Mouse (Mus musculus) heart, postnatal 36 days (tissue): ENCODE results near the gene Thra. TPM values are rescaled to one million over a fixed set of nuclear protein-coding genes. Genes with fewer than 3 reads are reported as not detected.

Experiments
- DNase-seq, 2 experiments: peaks; one replicate each; pipeline ENCODE4 v3.0.0; 2021 to 2022
- intact Hi-C: fragments of 180-260 bp; cut with DNase I; formaldehyde crosslinking; loops from one replicate; pipeline ENCODE4 v1.15.1; 2025
- total RNA-seq, 2 experiments: library from RNA; stranded (reverse); gene quantifications; 2 replicates each; pipeline ENCODE4 v1.2.3; 2021

Thra gene
- total RNA-seq, 2 experiments from 2014 or later, result 100 to 111 TPM

GRCm38 (mm10) chr11:98742397-98743291, 2.2 kb downstream of the Thra start:
- DNase-seq, result peak in 1 of 2 experiments; percentile 68
- intact Hi-C loops, result loop anchor here (1.0 kb wide), 1 partner anchor 12 kb away; no protein-coding TSS in a partner anchor

GRCm38 (mm10) chr11:98743655-98744345, 3.4 kb downstream of the Thra start:
- intact Hi-C loops, result loop anchor here (1.0 kb wide), 1 partner anchor 27 kb away; no protein-coding TSS in a partner anchor
- peak; percentile 55 to 66 for DNase-seq

- DNase-seq, result peak in 1 of 2 experiments; percentile 34
- intact Hi-C loops, result loop anchor here (1.0 kb wide), 1 partner anchor 26 kb away; no protein-coding TSS in a partner anchor
Measured at GRCm38 (mm10) chr11:98744456-98745019, 4.1 kb downstream of the Thra start.

DNA sequence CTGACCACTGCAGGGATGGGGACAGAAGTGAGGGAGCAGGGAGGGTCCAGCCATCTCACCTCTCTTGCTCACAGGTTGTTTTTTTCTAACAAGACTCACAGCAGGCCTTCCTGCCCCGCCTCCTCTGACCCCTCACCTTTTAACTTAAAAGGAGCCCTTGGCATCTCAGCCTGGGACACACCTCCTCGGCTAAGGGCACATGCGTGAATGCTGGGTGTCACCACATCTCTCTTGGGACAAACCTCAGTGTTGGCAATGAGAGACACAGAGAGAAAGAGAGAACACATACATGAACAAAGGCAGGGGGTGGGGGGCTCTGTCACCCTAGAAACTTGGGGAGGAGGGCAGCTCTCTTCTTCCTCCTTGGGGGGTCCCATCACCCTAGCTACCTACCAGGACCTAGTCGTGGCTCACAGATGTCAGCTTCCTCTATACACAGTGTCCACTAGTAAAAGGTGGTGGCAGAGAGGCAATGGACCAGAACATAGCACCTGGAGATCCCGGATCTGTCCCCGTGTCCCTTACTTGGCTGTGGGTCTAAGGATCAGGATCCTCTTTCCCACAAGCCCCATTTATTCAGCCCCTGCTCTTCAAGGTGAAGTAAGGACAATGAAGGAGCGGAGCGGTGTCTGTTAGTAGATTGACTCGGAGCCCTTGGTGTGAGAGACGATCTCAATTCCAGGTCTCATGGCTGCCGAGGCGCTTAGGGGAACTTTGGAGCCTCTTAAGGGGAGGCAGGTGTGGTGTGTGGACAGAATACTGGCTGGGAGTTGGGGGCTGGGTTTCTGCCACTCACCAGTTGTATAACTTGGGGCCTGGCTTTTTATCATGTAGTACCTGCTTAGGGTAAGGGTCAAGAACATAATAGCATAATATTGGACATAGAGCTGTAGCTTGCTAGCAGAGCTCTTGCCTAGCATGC, 5.8 kb downstream of the Thra start:
- no peak for DNase-seq
- intact Hi-C loops, result no loop called here

DNA sequence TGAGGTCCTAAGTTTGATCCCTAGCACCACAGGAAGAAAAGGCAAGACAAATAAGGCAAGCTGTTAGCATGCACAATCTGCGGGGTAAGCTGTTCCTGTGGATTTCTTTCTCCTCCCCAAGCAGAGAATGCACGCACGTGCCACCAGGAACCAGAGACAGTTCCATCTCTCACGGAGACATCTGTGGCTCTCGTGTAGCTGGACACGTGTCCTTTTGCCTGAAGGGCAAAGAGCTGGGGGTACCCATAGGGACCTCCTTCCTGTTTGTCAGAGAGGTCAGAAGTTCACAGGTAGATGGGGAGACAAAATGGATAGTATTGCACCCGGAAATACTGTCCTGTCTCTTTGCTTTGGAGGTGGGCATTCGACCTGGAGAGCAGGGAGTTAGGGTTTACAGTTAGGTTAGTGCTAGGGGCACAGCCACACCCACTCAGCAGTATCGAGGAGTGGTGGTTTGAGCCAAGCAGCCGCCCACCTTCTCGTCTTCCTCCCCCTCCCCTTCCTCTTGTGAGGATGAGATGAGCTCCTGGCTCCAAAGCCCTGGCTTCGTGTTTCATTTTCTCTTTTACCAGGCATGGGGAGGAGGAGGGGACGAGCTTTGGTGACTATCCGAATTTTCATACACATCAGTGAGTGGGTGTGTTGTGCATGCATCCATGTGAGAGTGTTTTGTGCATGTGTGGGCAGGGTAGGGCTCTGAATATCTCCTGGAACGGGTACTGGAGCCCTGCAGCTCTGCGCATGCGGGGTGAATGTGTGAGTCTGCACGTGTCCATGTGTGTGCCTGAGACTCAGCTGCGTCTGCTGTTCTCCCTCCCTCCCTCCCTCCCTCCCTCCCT, 6.6 kb downstream of the Thra start:
- DNase-seq, result peak; percentile 75 to 82
- intact Hi-C loops, result no loop called here

- peak; percentile 25 to 60 for DNase-seq
- intact Hi-C loops, result loop anchor here (2.0 kb wide), 1 partner anchor 17 kb away; no protein-coding TSS in a partner anchor
Measured at GRCm38 (mm10) chr11:98747804-98748505, 7.5 kb downstream of the Thra start.

DNA sequence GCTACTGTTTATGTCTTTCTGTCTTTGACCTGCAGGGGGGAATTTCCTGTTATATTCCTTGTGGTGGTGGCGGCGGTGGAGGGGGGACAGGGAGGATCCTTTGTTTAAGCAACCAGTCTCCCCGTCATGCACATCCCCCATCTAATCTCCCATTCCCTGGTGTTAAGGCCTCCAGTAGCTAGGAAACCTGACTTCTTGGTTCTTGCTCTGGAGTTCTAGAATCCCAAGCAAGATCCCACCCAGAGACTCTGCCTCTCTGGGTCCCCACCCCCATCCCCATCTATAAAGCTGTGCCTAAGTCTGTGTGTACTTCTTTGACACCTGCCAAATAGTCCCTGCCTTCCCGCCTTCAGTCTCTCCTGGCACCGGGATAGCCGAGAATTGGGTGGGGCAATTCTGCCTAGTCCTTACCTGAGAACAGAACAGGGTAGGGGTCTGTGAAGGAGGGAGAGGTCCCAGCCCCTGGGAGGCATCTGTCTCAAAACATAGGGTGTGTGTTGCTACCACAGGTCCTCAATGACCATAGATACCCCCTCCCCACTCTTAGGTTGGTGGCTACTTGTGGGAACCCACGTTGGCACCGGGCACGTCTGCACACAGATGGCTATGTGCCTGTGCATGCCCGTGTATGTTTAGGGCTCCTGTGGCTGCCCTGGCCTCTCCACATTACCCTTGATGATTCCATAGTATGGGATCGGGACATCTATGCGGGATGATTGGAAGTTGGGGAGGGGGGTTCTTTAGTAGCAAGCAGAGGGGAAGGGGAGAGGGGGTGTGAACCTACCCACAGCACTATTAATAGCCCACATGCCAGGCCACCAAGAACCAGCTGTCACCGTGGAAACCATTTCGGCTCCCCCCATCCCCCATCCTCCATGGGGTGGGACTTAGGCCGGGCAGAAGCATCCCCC, 8.3 kb downstream of the Thra start:
- peak; percentile 25 to 42 for DNase-seq

DNA sequence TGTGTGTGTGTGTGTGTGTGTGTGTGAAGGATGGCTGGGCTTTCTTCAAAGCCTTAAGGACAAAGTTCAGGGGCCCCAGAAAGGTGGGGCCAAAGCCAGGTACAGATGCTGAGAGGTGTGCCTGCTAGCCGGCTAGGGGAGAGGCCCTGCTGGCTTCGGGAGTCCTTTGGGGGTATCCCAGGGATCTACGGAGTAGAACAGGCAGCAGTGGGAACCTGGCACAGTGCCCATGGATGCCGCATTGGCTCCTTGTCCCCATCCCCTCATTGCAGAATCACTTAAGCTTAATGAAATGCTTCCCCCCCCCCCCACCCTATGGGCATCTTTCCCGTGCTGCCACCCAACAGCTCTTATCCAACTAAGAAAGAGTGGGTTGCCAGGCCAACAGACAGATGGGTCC, 9.3 kb downstream of the Thra start:
- DNase-seq, result no peak
- intact Hi-C loops, result loop anchor here (2.0 kb wide), 1 partner anchor 15 kb away; no protein-coding TSS in a partner anchor

More for the DNA sequence above, 8.3 kb downstream of the Thra start:
- intact Hi-C loops, result loop anchor here (2.0 kb wide), 1 partner anchor 16 kb away; no protein-coding TSS in a partner anchor

DNA sequence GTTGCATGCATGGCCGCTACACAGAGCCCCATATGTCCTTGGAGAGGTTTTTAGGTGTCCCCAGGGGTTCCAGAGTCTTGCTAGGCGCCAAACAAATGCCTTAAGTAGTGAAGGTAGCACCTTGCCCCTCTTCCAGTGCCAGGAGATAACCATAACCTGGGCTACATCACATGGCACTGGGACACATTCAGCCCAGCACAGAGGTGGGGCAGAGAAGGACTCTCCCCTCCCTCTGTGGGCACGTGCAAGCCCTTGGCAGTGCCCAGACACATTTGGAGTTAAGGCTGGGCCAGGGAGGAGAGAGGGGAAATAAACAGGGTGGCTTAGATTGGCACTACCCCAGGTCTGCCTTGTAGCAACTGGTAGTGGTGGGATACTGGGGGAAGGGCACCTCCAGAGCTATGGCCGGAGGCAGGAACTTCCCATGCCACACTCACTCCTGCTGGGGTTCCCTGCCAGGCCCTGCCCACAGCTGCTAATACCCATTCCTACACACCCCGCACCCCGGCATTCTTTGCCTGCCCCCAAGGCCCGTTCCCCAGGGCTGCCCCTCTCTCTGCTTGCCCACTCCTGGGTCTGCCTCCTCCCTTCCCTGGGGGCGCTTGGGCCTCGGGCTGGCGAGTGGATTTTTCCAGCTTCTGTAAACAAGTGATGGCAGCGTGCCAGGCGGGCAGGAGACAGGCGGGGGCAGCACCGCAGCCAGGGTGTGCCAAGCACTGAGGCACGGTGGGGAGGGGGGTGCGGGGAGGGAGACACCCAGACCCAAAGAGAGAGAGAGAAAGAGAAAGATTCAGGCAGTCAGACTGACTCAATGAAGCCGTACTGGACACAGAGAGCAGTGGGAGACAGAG, 10.1 kb downstream of the Thra start:
- DNase-seq, result peak; percentile 62 to 66
- intact Hi-C loops, result no loop called here

DNA sequence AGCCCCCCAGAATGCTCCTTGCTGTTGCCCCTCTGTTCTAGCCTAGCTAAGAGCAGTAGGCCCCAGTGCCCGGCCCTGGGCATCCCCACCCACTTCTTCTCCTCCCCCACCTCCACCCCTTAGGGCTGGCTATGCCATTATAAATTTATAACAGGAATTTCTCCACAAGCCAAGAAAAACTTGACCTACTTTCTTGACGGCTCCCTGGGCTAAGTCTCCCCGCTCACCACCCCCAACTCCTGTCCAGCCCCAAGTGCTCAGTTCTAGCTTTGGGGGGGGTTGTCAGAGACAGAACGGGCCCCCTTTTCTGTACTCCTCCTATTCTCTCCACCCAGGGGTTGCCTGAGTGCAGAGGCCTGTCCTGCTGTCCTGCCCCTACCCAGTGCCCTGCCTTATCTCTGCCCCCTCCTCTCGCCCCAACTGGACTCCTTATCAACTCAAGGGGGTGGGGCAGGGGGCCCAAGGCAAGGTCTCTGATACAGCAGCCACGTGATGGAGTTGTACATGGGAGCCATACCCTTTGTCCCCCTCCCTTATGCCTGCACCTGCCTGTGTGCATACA, 10.9 kb downstream of the Thra start:
- intact Hi-C loops, result no loop called here

DNA sequence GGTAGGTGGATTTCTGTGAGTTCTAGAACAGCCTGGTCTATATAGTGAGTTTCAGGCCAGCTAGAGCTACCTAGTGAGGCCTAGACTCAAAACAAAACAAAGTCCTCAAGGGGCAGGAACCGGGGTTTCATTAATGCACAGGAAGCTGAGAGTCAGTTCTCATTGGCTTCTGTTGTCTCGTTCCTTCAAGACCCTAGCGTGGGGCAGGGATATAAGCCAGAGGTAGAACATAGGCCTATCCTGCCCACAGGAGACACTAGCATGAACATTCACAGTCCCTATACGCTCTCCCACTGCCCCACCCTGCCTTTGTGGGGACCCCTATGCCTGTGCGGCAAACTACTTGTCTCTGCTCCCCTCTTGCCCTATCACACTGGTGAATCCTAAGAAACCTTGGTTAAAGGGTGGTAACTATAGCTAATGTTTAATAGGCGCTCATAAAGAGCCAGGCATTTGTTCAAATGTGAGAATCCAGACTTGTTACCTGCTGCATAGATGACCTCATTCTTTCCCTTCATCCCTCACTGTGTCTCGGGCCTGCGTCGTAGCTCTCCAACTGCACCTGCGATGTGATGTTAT, 12.2 kb downstream of the Thra start:
- intact Hi-C loops, result no loop called here
- DNase-seq, result no peak

More for the DNA sequence above, 10.9 kb downstream of the Thra start:
- peak in 1 of 2 experiments; percentile 42 for DNase-seq

DNA sequence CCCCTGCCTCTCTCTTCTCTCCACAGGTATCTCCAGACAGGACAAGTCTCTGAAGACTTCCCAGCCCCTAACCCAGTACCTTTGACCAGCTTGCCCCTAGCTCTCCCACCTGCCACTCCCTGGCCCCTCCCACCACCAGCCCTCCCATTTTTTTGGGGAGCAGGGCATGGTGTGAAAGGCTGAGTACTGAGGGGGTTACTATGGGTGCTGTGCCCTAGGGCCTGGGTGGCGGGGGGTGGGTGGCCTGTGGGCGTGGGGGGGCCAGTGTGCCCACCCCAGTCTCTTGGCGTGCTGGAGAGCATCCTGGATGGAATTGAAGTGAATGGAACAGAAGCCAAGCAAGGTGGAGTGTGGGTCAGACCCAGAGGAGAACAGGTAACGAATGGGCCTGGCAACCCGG, 12.8 kb downstream of the Thra start:
- intact Hi-C loops, result no loop called here
- no peak for DNase-seq

DNA sequence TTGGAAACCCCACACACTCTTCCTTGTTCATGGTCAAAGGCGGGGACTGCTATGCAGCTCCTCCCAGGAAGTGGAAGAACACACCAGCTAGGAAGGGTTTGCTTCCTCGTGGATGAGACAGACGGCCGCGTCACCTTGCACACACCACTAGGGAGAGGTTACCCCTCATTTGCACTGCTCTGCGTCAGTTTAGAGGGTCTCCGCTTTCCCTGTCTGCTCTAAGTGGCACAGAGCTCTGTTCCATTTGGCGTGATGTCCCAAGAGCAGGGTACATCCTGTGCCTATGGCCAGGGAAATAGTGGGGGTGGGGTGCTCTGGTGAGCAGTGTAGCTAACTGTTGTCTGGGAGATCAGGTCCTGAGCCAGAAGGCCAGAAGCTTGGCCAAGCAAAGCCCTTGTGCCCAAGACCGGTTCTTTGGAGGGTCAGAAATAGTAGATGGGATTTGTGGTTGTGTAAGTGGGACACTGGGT, 13.7 kb downstream of the Thra start:
- DNase-seq, result peak; percentile 19 to 46
- intact Hi-C loops, result loop anchor here (1.0 kb wide), 1 partner anchor 12 kb away; no protein-coding TSS in a partner anchor

DNA sequence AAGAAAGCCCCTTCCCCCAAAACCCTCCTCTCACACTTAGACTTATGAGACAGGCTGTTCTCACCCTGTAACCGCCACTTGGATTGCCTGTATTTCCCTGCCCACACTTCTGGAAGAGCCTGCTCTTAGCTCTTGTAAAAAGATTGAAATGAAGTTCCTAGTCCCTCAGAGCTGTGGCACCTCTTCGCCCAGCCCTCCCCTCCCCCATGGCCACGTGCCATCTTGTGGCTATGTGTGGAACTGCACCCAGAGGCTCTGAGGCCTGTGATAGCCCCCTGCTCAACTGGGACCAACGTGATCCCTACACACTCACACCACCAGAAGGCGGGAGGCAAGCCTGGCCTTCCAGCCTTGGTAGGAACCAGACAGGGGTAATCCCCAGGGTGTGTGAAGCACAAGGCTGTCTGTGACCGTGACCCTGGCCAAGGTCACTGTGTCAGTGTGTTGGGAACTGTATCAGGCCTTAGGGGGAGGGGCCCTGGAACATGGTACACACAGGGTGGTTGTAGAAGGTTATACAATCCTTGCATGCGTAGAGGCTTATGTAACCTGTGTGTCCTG, 14.3 kb downstream of the Thra start:
- intact Hi-C loops, result loop anchor here (1.0 kb wide), 1 partner anchor 12 kb away; no protein-coding TSS in a partner anchor
- DNase-seq, result peak; percentile 73 to 77
